Mouse (Mus musculus) MEL (cell line): ENCODE results near the gene Ptpre.
"Not testable (repeated sequence)": the region's sequence is repeated elsewhere in the genome, so short reads cannot be mapped to it uniquely, and the experiment has no call there.

ENCODE experiments used
- CHD2 ChIP-seq: IDR thresholded peaks from 2 replicates; pipeline ENCODE4 v1.6.1; 2011; ENCODE audit warnings: low read length, improper control_type of control experiment
- CTCF ChIP-seq, 3 experiments: IDR thresholded peaks in 2 of 3; conservative IDR thresholded peaks in 1 of 3; 2 replicates each; pipeline ENCODE4 v1.5.1; 2011 to 2012; ENCODE audit warnings: low read length in 3 of 3, low read depth in 2 of 3, mild to moderate bottlenecking in 2 of 3, improper control_type of control experiment in 1 of 3, inconsistent platforms in 1 of 3, mixed read lengths in 1 of 3, moderate library complexity in 1 of 3; ENCODE audit not compliant: control insufficient read depth in 1 of 3, insufficient read depth in 1 of 3, poor library complexity in 1 of 3, severe bottlenecking in 1 of 3
- UBTF ChIP-seq: IDR thresholded peaks from 2 replicates; pipeline ENCODE4 v1.6.1; 2012; ENCODE audit warnings: low read depth, mild to moderate bottlenecking, inconsistent platforms, low read length, improper control_type of control experiment, moderate library complexity, borderline replicate concordance; ENCODE audit not compliant: insufficient read depth
- USF1 ChIP-seq: IDR thresholded peaks from 2 replicates; pipeline ENCODE4 v1.6.1; 2014; ENCODE audit warnings: low read depth, mild to moderate bottlenecking, inconsistent platforms, low read length, improper control_type of control experiment, moderate library complexity
- ZC3H11A ChIP-seq: IDR thresholded peaks from 2 replicates; pipeline ENCODE4 v1.6.1; 2012; ENCODE audit warnings: low read depth, mild to moderate bottlenecking, inconsistent platforms, low read length, improper control_type of control experiment

DNA sequence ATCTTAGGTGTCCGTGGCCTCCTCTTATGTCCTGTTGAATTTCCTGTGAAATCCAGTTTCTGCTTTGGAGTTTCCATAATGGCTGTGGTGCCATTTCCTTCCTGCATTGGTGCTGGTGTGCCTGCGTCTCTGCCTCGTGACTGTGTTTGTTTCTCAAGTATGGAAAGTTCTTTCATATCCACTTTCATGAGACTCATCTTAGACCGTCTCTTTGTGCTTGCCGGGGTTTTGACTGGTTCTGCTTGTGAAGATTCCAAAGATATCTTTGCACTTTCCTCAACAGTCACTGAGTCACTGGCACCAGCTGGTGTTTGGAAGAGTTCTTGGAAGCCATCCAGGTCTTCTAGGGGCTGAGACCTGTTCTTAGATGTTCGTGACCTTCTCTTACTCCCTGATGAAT lies 162.1 kb downstream of the Ptpre start:
- not testable (repeated sequence) for TF ChIP-seq ZC3H11A; USF1; CHD2; UBTF; CTCF (IDR thresholded peaks at IDR 0.05 in 2 of 3, conservative IDR thresholded peaks at IDR 0.05 in 1 of 3; ENCODE audit: control insufficient read depth in 1 of 3, insufficient read depth in 1 of 3, low read depth in 2 of 3, low read length in 3 of 3, poor library complexity in 1 of 3, severe bottlenecking in 1 of 3)
